Mouse (Mus musculus) brain, embryonic 14.5 days (tissue): ENCODE measurements around the gene Pemt.

ENCODE experiments used
- CTCF ChIP-seq: fragments of 200-500 bp; IDR thresholded peaks from 2 replicates; pipeline ENCODE4 v1.5.1; 2012; ENCODE audit warnings: inconsistent platforms, mild to moderate bottlenecking, moderate library complexity, borderline replicate concordance; ENCODE audit not compliant: insufficient read depth, insufficient read length; ENCODE audit errors: extremely low read depth
- POLR2A ChIP-seq: fragments of 200-500 bp; IDR thresholded peaks from 2 replicates; pipeline ENCODE4 v1.6.1; 2012; ENCODE audit warnings: mild to moderate bottlenecking, inconsistent platforms, borderline replicate concordance; ENCODE audit not compliant: poor library complexity, insufficient read depth, insufficient read length, severe bottlenecking; ENCODE audit errors: extremely low read depth

DNA sequence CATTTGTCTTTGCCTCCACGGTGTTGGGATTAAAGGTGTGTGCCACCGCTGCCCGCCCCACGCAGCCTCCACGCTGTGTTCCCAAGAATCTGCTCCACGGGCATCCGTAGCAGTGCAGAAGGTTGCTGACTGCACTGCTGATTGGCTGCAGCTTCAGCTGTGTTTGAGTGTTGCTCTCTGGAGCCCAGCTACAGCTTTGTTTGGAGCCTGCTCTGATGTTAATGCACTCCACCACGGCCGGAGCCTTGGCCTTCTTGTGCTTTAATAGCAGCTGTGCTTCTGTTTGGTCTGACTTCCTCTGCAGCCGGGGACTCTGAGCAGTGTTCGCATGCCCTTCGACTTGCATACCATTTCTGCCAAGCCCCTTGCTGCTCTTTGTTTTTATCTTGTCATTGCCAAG is 112.3 kb downstream of the Pemt start:
- TF ChIP-seq POLR2A (no peak), CTCF (no peak)
